Mouse (Mus musculus) kidney, adult 2 months (tissue): Measurements from ENCODE around the gene Tnrc6a. TPM values are rescaled to one million over a fixed set of nuclear protein-coding genes. Genes with fewer than 3 reads are reported as not detected.

Source experiments
- DNase-seq: peaks from one replicate; pipeline ENCODE4 v3.0.0; 2021
- H3K27ac ChIP-seq: fragments of 200-500 bp; 2 replicates; pipeline ENCODE4 v1.5.1; 2012; ENCODE audit warnings: low read depth, low read length, control low read depth, inconsistent platforms; ENCODE audit not compliant: insufficient read depth
- H3K27me3 ChIP-seq: fragments of 200-500 bp; replicated peaks from 2 replicates; pipeline ENCODE4 v1.6.1; 2012; ENCODE audit warnings: mild to moderate bottlenecking, moderate library complexity, low read length, inconsistent platforms; ENCODE audit not compliant: control insufficient read depth, insufficient read depth
- H3K36me3 ChIP-seq: fragments of 200-500 bp; 2 replicates; pipeline ENCODE4 v1.6.1; 2012; ENCODE audit warnings: mild to moderate bottlenecking, moderate library complexity, low read length, inconsistent platforms; ENCODE audit not compliant: control insufficient read depth, insufficient read depth
- H3K4me1 ChIP-seq: fragments of 200-500 bp; 2 replicates; pipeline ENCODE4 v1.6.1; 2011; ENCODE audit warnings: low read length; ENCODE audit not compliant: control insufficient read depth, insufficient read depth
- H3K4me3 ChIP-seq: fragments of 200-500 bp; 2 replicates; pipeline ENCODE4 v1.5.1; 2011; ENCODE audit warnings: mild to moderate bottlenecking, low read depth, low read length, control low read depth; ENCODE audit not compliant: insufficient read depth
- CTCF ChIP-seq: fragments of 200-500 bp; conservative IDR thresholded peaks from 2 replicates; pipeline ENCODE4 v1.5.1; 2011; ENCODE audit warnings: low read depth, mild to moderate bottlenecking, control low read depth, low read length, moderate library complexity, mixed read lengths; ENCODE audit not compliant: insufficient read depth, insufficient read length
- POLR2A ChIP-seq: fragments of 200-500 bp; IDR thresholded peaks from one replicate; pipeline ENCODE4 v1.6.1; 2011; ENCODE audit warnings: low read depth, low read length, control low read depth
- WGBS: fragments of 180-500 bp; shearing (Covaris S2); methylation state at CpG from one replicate; pipeline ENCODE4 v1.1.7; 2018; 5-methylcytosine and 5-hydroxymethylcytosine counted together
- polyA plus RNA-seq: library from polyadenylated mRNA; depleted of rRNA; stranded (reverse); fragments of >200 nt; gene quantifications from 2 replicates; pipeline ENCODE4 v1.2.3, GENCODE M21; 2012; rRNA removed

Gene Tnrc6a
- polyA plus RNA-seq, 1 experiment, result 28.9 TPM

DNA sequence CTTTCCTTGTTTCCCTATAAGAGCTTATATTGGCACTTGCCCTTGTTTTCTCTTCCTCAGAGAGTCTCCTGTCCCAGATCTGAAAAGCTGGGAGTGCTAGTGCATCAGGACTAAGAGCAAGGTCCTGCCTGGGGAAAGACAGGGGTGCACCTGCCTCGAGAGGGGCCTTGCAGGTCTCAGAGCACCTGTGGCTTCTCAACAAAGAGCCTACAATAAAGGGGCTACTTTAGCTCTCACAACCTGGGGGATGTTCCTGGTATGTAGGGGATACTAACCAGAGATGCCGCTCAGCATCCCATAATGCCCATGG is 96.9 kb downstream of the Tnrc6a start:
- Histone ChIP-seq H3K4me1 (peaks cover 30% of the 10 kb centered on the region), H3K27ac (no peak overlapping the region), H3K4me3 (no peak overlapping the region), H3K36me3 (no peaks in the 10 kb centered on the region), H3K27me3 (no peaks in the 10 kb centered on the region)
- 67% methylated on average over 2 of the region's 2 CpGs for WGBS
- DNase-seq, result no peak
- TF ChIP-seq CTCF (no peak), POLR2A (no peak)

DNA sequence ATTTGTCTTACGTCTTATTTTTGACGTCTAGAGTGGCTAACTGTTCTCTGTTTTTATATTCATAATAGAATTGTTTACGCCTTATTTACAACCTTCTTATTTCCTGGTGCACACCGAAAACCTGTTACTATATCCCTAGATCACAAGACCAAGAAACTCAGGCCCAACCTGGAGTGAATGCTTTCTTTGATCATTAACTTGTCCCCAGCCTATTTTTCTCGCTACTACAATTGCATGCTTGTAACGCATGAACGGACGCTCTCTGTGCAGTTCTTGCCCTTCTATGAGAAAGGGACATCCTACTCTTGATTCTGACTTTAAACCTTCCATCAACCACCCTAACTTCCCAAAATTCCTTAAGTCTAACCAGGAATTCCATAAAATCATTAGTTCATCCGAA is 100.4 kb downstream of the Tnrc6a start:
- H3K27me3 ChIP-seq, result no peaks in the 10 kb centered on the region
- peaks cover 16% of the 10 kb centered on the region for H3K4me1 ChIP-seq
- TF ChIP-seq POLR2A, result no peak
- TF ChIP-seq CTCF, result no peak
- no peak overlapping the region for H3K4me3 ChIP-seq
- no peak overlapping the region for H3K27ac ChIP-seq
- no peaks in the 10 kb centered on the region for H3K36me3 ChIP-seq
- peak; percentile 74 for DNase-seq
- WGBS, result 42% methylated on average over 9 of the region's 9 CpGs

DNA sequence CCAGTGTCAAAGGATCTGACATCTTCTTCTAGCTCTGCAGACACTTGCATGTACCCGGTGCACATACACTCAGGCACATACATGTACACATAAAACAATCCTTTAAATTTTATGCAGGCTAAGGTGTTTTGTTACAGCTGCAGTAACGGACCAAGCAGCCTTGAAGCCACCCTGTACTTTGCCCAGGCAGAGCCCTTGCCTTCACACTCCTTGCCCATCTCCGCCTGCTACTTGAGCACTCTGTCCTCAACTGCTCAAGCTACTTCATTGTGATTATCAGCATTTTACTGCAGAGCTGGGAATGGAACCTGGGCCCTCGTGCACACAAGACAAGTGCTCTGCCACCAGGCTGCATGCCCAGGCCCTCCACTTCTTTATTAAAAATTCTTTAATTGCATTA is 101.5 kb downstream of the Tnrc6a start:
- Histone ChIP-seq H3K4me1 (peaks cover 12% of the 10 kb centered on the region), H3K36me3 (no peaks in the 10 kb centered on the region), H3K4me3 (no peak overlapping the region), H3K27ac (no peak overlapping the region), H3K27me3 (no peaks in the 10 kb centered on the region)
- TF ChIP-seq POLR2A (no peak), CTCF (no peak)
- DNase-seq, result peak; percentile 72
- WGBS, result 63% methylated on average over 4 of the region's 4 CpGs

DNA sequence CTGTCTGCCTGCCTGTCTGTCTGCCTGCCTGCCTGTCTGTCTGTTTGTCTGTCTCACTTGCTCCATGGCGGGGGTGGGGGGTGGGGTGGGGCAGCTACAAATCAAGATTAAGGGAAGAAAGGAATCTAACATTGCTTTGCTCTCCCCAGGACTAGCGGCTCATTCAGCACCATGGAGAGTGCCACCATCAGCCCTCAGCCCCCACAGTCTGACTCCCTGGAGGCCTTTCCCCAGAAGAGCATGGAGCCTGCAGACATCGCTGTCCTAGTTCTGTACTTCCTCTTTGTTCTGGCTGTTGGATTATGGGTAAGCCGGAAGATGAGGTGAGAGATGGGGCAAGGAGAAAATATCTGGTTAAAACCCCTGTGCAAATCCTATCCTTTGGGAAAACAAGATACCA is 111.8 kb downstream of the Tnrc6a start:
- WGBS, result 27% methylated on average over 4 of the region's 4 CpGs
- H3K27me3 ChIP-seq, result no peaks in the 10 kb centered on the region
- no peak overlapping the region for H3K4me3 ChIP-seq
- no peaks in the 10 kb centered on the region for H3K36me3 ChIP-seq
- no peaks in the 10 kb centered on the region for H3K4me1 ChIP-seq
- no peak for DNase-seq
- no peak overlapping the region for H3K27ac ChIP-seq
- TF ChIP-seq POLR2A, result no peak
- no peak for TF ChIP-seq CTCF

DNA sequence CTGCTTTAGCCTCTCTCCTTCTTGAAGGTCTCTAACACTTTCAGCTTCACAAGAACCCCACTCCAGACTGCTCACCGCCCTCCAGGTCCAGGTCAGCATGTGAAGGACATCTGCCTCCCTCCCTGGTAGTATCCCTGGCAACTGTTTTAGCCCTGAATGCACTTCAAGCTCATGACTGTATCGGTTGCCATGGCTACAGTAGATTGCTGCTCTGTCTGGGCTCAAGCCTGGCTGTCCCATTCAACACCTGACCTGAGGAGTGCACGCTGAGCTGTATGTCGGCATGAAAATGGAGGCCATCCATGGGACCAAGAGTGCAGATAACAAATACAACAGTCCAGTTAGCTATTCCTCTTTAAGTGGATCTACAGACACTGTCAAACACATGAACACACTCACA is 114.9 kb downstream of the Tnrc6a start:
- WGBS, result 84% methylated on average over 4 of the region's 4 CpGs
- Histone ChIP-seq H3K27me3 (no peaks in the 10 kb centered on the region), H3K4me1 (no peaks in the 10 kb centered on the region), H3K36me3 (no peaks in the 10 kb centered on the region), H3K27ac (no peak overlapping the region), H3K4me3 (no peak overlapping the region)
- no peak for TF ChIP-seq CTCF
- TF ChIP-seq POLR2A, result no peak
- no peak for DNase-seq

DNA sequence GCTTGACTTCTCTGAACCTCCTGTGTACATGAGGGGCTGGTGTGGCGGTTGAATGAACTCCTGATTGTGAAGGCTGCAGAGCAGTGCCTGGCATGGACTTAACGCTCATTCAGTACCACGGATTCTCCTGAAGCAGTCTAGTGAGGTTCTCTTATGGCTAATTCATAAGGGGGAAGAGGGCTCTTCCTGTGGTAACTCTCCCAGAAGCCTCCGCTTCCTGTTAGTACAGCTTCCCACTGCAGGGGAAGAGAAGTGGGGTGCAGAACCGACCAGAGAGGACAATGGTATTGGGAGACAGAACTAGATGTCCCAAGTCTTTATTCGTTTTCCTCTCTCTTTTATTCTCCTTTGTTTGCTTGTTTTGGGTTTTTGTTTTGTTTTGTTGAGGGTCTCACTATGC is 116.4 kb downstream of the Tnrc6a start:
- Histone ChIP-seq H3K36me3 (no peaks in the 10 kb centered on the region), H3K27ac (no peak overlapping the region), H3K27me3 (no peaks in the 10 kb centered on the region), H3K4me3 (no peak overlapping the region), H3K4me1 (no peaks in the 10 kb centered on the region)
- TF ChIP-seq CTCF (no peak), POLR2A (no peak)
- WGBS, result 72% methylated on average over 6 of the region's 6 CpGs
- no peak for DNase-seq

DNA sequence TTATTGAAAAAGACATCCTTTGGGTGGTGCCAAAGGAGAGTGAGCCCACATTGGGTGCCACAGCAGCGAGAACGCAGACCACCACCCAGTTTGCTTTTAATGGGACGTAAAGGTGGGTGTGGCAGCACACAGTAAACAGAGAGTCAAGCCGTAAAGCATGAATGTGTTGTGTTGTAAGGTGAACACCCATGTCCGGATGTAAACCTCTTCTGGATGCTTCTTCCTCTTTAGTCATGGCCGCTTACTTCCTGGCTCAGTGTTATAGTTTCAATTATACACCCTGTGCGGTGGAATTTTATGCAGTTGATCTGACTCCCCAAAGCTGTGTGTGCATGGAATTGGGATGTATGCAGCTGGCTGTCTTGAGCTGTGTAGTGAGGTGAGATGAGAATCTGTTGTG is 118.6 kb downstream of the Tnrc6a start:
- H3K4me3 ChIP-seq, result no peak overlapping the region
- TF ChIP-seq POLR2A (no peak), CTCF (no peak)
- H3K27ac ChIP-seq, result no peak overlapping the region
- no peak for DNase-seq
- WGBS, result 77% methylated on average over 7 of the region's 7 CpGs
- no peaks in the 10 kb centered on the region for H3K27me3 ChIP-seq
- H3K36me3 ChIP-seq, result no peaks in the 10 kb centered on the region
- no peaks in the 10 kb centered on the region for H3K4me1 ChIP-seq

DNA sequence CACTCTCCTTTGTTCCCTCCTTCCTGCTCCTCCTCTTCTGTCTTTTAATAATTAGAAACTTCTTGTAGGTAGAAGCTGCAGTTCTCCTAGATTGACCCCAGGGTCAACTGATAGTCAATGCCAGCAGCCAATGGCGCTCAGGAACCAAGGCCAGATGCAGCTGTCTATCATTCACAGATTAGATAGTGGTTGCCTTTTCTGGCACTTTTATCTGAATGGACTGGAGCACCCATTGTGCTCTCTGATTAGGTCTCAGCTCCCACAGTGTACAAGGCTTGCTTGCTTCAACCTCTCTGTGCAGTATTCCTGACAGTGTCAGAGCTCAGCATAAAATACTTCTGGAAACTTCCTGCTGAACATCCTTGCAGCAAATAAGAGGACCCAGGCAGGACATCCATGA is 121.1 kb downstream of the Tnrc6a start:
- H3K4me1 ChIP-seq, result no peaks in the 10 kb centered on the region
- TF ChIP-seq POLR2A (no peak), CTCF (no peak)
- DNase-seq, result no peak
- no peaks in the 10 kb centered on the region for H3K36me3 ChIP-seq
- H3K27me3 ChIP-seq, result no peaks in the 10 kb centered on the region
- WGBS, result 94% methylated on average over 1 of the region's 1 CpGs
- H3K27ac ChIP-seq, result no peak overlapping the region
- no peak overlapping the region for H3K4me3 ChIP-seq

Other genes with a start within 250 kb of the Tnrc6a start
- 7.2 and 11.1 TPM in 2 replicates for gene Rbbp6, start 158.2 kb upstream of the Tnrc6a start, polyA plus RNA-seq
- 107 and 133 TPM in 2 replicates for gene Slc5a11, start 90.9 kb downstream of the Tnrc6a start, polyA plus RNA-seq
- 26.9 and 29.9 TPM in 2 replicates for gene Lcmt1, start 245.9 kb downstream of the Tnrc6a start, polyA plus RNA-seq
- gene Arhgap17, start 246.0 kb downstream of the Tnrc6a start, polyA plus RNA-seq, result 20.0 and 21.0 TPM in 2 replicates